Mouse (Mus musculus) erythroblast, adult 5-6 weeks (primary cell): ENCODE data around the gene Cyp3a57. TPM values are rescaled to one million over a fixed set of nuclear protein-coding genes. Genes with fewer than 3 reads are reported as not detected.
"Not testable (repeated sequence)": the region's sequence is repeated elsewhere in the genome, so short reads cannot be mapped to it uniquely, and the experiment has no call there.

ENCODE experiments used
- ATAC-seq: replicated peaks from 2 replicates; pipeline ENCODE4 v1.8.0; 2016; ENCODE audit warnings: moderate number of reproducible peaks, mild to moderate bottlenecking, moderate TSS enrichment, inconsistent platforms; ENCODE audit not compliant: poor library complexity, low FRiP score, severe bottlenecking
- total RNA-seq, 2 experiments: library from RNA; stranded (forward) in 1 of 2; stranded (reverse) in 1 of 2; fragments of 150-400 nt in 1 of 2; fragments of 200-764, 138-1000 nt in 1 of 2; gene quantifications; 2 replicates each; pipeline versions ENCODE4 v1.2.3 to v1.2.4; 2015 to 2017; ENCODE audit warnings: low replicate concordance in 2 of 2

Gene Cyp3a57
- total RNA-seq (2015; ENCODE audit: low replicate concordance) (not detected in 2 replicates), total RNA-seq (2017; ENCODE audit: low replicate concordance) (not detected in 2 replicates)

DNA sequence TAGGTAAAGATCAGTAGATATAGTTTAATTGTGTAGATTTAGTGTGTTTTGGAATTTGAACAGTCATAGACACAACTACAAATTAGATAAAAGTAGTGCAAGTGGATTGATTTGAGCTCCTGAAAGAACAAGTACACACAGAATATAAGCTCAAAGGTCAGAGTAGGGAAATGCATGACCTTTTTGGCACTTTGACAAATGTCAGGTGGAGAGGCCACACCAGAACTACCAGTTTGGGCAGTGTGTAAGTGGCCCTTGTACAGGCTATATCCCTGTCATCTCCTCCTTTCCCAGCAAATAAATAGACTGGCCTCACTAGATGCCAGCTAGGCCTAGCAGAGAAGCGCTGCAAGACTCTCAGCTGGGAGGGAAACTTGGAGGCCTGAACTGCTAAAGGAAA, at the start of gene Cyp3a57:
Cyp3a57 (plus strand) TSS at position 339 of the 400 bp plus-strand sequence.
- no peak for ATAC-seq

DNA sequence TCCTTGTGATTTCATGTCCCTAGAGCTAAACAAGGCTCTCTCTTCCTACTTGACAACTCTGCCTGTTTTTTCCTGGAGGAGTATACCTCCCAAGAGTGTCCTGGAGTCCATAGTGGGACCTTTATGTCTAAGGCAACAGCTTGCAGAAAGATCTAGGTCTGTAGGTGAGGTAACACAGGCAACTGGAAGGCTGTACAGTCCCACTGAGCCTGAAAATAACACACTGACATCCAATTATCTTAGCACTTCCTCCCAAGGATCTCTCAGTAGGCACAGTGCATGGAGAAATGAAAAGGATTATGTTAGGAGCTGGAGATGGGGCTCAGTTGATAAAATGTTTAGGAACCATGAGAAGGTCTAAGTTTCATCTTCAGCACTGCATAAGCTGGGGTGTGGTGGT, 44.6 kb upstream of the Cyp3a57 start:
- ATAC-seq: no peak

DNA sequence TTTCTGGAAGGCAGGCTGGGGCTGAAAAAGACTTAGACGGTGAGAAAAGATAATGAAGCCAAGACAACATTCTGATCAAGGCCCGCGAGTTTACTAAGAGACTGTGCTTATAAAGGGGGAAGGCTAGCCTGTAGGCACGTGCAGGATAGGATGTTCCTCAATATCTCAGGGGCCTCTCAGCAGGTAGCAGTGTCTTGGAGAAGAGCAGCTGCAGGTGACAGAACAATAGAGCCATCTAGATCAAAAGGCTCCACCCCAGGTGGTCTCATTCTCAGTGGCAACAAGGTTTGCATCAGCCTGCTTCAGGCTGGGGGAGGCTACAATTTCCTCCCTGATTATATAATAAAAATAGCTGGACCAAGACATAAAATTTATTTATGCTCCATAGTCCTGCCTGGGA, 43.3 kb upstream of the Cyp3a57 start:
- ATAC-seq: not testable (repeated sequence)

DNA sequence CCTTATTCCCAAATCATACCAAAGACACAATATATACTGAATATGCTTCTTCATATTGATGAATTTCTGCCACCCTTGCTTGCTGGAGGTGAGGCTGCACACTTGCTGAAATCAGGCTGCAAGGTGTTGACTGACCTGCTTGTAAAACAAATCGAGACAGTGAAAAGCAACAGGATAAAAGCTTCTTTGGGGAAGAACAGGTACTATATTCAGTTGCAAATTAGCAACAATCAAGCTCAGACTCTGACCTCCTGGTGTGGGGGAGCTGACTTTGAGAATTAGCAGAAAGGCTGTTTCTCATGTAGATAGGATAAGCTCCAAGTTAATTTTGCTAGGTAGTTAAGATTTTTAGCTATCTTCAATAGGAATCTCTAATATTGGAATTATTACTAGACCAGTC, 42.7 kb upstream of the Cyp3a57 start:
- ATAC-seq: no peak

DNA sequence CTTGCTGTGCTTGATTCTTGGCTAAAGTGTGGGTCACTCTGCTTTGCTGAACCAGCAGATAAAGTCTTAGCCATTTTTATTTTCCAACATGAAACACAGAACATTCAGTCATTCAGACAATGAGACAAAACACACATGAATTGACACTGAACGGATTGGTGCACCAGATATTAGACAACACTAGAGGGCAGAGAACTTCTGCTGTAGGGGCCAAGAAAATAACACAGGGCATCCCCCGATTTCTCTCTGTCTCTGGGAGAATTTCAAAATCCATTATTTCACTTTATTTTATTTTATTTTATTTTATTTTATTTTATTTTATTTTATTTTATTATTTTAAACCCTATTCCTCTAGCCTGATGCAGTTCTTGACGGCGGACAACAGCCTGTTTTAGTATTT, 38.1 kb upstream of the Cyp3a57 start:
- not testable (repeated sequence) for ATAC-seq

DNA sequence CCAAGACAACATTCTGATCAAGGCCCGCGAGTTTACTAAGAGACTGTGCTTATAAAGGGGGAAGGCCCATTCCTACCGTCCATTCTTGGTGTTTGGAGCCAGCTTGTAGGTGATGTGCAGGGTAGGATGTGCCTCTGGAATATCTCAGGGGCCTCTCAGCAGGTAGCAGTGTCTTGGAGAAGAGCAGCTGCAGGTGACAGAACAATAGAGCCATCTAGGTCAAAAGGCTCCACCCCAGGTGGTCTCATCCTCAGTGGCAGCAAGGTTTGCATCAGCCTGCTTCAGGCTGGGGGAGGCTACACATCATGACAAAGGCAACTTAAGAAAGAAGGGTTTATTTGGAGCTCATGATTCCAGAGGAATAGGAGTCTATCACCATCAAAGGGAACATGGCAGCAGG, 37.3 kb upstream of the Cyp3a57 start:
- not testable (repeated sequence) for ATAC-seq

DNA sequence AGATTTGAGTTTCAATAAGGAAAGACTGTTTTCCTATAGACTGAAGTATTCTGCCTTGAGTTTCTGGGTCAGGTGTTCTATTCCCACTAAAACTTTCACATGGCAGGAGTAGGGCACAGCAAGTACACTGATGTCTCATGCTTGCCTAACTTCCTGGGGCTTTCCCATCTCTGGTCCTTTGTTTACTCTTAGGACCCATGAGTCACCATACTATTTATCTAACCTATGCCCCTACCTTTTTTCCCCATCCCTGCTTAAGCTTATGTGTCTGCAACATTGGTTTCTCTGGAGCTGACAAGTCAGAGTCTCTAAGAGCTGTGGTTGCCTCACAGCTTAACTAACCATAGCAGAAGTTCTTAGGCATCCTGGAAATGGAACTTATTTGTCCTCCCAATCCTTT, 31.2 kb upstream of the Cyp3a57 start:
- ATAC-seq: no peak

DNA sequence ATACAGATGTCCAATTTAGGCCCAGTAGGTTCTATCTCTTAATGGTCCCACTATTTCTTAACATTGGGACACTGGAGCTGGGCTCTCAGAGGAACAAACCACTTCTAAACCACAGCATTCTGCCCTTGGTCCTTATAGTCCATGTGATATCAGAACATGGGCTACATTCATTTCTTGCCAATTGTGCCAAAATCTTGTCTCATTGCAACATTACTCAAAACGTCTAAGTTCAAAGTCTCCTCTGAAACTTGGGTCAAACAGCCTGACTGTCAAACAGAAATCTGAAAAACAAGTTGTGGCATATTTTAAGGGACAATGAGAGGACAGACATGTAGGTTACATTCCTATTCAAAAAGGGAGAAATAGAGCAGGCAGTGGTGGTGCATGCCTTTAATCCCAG, 27.9 kb upstream of the Cyp3a57 start:
- ATAC-seq: no peak

DNA sequence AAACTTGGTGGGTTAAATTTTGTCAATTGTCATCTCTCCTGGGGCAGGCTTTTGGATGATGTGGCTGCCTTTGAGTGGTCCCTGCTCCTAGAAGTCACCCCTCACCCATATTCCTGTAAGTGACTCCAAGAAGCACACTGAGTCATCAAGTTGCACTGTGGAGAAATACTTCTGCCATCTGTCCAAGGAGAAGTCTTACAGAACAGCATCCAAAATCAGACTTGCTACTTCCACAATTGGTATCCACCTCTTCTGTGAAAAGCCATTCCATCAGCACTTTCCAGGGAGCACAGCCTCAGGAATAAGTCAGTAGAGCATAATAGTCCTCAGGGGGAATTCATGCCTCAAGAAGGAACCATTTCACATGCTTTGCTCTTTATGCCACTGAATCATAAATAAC, 6.3 kb upstream of the Cyp3a57 start:
- ATAC-seq: not testable (repeated sequence)

DNA sequence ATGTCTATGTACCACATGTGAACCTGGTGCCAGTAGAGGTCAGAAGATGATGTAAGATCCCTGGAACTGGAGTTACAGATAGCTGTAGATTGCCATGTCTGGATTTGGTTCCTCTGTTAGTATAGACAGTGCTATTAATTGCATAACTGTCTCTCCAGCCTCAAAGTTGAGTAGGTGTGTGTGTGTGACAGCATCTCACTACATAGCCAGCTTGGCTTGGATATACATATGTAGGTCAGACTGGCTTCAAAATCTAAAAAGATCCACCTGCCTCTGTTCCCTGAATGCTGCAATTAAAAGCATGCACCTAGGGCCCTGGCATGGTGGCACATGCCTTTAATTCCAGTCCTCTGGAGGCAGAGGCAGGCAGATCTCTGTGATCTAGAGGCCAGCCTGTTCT, 4.6 kb downstream of the Cyp3a57 start:
- ATAC-seq: no peak

DNA sequence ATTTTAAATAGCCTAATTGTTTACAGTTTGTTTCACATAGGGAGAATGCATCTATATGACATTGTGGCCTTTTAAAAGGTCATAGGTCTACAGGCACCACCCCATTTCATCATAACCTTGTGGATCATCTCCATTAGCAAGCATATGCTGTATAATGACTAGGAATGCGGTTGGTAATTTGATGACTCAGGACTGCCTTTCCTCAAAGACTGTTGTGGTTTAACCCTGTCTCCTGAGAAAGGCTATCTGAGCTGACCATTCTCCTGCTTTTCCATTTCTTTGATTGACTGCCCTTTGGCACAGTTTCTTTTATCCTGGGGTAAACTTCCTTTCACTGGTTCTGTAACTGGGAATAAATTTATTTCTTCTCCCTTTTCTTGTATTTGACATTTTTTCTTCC, 8.0 kb downstream of the Cyp3a57 start:
- ATAC-seq: no peak

DNA sequence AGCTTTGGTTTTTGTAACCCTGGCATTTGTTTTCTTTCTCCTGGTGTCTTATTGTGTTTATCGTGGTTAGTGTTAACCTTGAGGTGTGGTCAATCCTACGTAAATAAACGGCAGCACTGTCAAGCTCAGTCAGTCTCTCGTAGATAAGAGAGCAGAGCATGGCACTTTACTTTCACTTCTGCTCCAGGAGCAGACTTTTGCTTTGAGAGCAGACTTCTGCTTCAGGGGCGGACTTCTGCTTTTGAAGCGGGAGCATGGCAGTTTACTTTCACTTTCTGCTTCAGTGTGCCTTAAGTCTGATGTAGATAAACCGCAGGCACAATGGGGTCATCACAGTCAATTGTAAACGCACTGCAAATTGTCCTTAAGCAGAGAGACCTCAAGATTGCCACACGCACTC, 70.3 kb downstream of the Cyp3a57 start:
- ATAC-seq: not testable (repeated sequence)

DNA sequence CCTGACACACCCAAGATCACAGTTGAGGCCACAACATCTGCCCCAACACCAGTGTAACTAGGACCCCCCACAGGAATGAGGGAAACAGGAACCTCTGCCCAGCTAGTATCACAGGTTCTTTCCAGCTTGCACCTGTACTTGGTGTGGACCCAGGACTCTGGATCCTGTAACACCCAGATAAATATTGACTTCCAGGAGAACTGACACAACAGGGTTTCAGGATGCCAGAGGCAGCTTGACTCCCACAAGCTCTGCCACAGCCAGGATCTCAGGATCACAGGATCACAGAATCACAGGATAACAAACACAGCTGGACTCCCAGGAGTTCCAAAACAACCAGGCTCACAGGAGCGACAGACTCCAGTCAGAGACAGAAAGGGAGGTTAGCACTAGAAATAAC, 77.2 kb downstream of the Cyp3a57 start:
- no peak for ATAC-seq

DNA sequence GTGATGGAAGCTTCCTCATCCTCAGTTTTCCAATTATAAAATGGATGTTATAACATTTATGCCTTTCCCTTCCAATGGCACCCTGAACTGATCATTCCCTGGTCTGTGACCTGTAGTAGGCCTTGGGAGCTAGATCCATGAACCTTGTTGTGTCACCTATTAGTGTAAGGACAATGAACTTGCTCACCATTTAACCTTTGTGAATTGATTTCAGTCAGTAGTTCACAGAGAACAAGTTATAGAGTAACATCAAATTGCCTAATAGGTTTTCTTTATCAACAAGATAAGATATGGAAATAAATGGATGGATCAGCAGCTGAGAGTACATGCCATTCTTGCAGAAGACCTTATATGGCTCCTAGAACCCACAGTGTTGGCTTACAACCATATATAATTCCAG, 85.9 kb downstream of the Cyp3a57 start:
- ATAC-seq: no peak

DNA sequence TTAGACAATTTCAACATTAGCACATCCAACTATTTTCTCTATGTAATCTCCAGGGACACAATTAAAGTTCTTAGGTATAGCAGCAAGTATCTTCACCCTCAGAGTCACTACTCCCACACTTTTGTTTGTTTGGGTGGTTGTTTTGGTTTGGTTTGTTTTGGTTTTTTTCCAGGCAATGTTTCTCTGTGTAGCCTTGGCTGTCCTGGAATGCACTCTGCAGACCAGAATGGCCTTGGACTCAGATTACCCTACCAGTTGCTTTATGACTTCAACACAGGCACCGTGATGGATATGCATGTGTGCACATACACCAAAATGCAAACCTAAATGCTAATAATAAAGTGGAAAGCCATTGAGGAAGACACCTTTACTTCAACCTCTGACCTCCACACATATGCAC, 88.6 kb downstream of the Cyp3a57 start:
- no peak for ATAC-seq

Other genes starting within 250 kb of the Cyp3a57 start
- gene Arpc1b, start 231.1 kb upstream of the Cyp3a57 start, total RNA-seq (2015; ENCODE audit: low replicate concordance): 60.5 and 70.8 TPM in 2 replicates
- 46.7 and 74.1 TPM in 2 replicates for gene Arpc1b, start 231.1 kb upstream of the Cyp3a57 start, total RNA-seq (2017; ENCODE audit: low replicate concordance)
- gene Pdap1, start 205.0 kb upstream of the Cyp3a57 start, total RNA-seq (2015; ENCODE audit: low replicate concordance): 12.3 and 14.2 TPM in 2 replicates
- 23.2 and 50.9 TPM in 2 replicates for gene Pdap1, start 205.0 kb upstream of the Cyp3a57 start, total RNA-seq (2017; ENCODE audit: low replicate concordance)
- gene Bud31, start 204.9 kb upstream of the Cyp3a57 start, total RNA-seq (2015; ENCODE audit: low replicate concordance): 113 and 149 TPM in 2 replicates
- 170 and 223 TPM in 2 replicates for gene Bud31, start 204.9 kb upstream of the Cyp3a57 start, total RNA-seq (2017; ENCODE audit: low replicate concordance)
- 2.7 and 4.8 TPM in 2 replicates for gene Ptcd1, start 178.2 kb upstream of the Cyp3a57 start, total RNA-seq (2015; ENCODE audit: low replicate concordance)
- gene Ptcd1, start 178.2 kb upstream of the Cyp3a57 start, total RNA-seq (2017; ENCODE audit: low replicate concordance): 6.8 and 10.1 TPM in 2 replicates
- 8.1 and 11.1 TPM in 2 replicates for gene Cpsf4, start 178.1 kb upstream of the Cyp3a57 start, total RNA-seq (2015; ENCODE audit: low replicate concordance)
- 15.1 and 17.0 TPM in 2 replicates for gene Cpsf4, start 178.1 kb upstream of the Cyp3a57 start, total RNA-seq (2017; ENCODE audit: low replicate concordance)
- gene Atp5j2, start 153.2 kb upstream of the Cyp3a57 start, total RNA-seq (2015; ENCODE audit: low replicate concordance): 78.0 and 168 TPM in 2 replicates
- gene Atp5j2, start 153.2 kb upstream of the Cyp3a57 start, total RNA-seq (2017; ENCODE audit: low replicate concordance): 43.4 and 55.3 TPM in 2 replicates
- 10.6 and 12.3 TPM in 2 replicates for gene Zkscan14, start 143.4 kb upstream of the Cyp3a57 start, total RNA-seq (2015; ENCODE audit: low replicate concordance)
- gene Zkscan14, start 143.4 kb upstream of the Cyp3a57 start, total RNA-seq (2017; ENCODE audit: low replicate concordance): 38.9 and 39.4 TPM in 2 replicates
- gene Zkscan5, start 140.7 kb upstream of the Cyp3a57 start, total RNA-seq (2015; ENCODE audit: low replicate concordance): 4.4 TPM in 1 of 2 replicates, not detected in the other
- 3.9 and 8.9 TPM in 2 replicates for gene Zkscan5, start 140.7 kb upstream of the Cyp3a57 start, total RNA-seq (2017; ENCODE audit: low replicate concordance)
- gene Zfp655, start 113.6 kb upstream of the Cyp3a57 start, total RNA-seq (2015; ENCODE audit: low replicate concordance): 24.8 and 33.9 TPM in 2 replicates
- 36.8 and 44.6 TPM in 2 replicates for gene Zfp655, start 113.6 kb upstream of the Cyp3a57 start, total RNA-seq (2017; ENCODE audit: low replicate concordance)
- gene Zscan25, start 64.8 kb upstream of the Cyp3a57 start, total RNA-seq (2015; ENCODE audit: low replicate concordance): 0.63 and 1.7 TPM in 2 replicates
- gene Zscan25, start 64.8 kb upstream of the Cyp3a57 start, total RNA-seq (2017; ENCODE audit: low replicate concordance): 2.4 TPM in 1 of 2 replicates, not detected in the other
- gene Cyp3a16, start 124.4 kb downstream of the Cyp3a57 start, total RNA-seq (2015; ENCODE audit: low replicate concordance): not detected in 2 replicates
- gene Cyp3a16, start 124.4 kb downstream of the Cyp3a57 start, total RNA-seq (2017; ENCODE audit: low replicate concordance): not detected in 2 replicates
- gene Cyp3a41b, start 239.5 kb downstream of the Cyp3a57 start, total RNA-seq (2015; ENCODE audit: low replicate concordance): not detected in 2 replicates
- gene Cyp3a41b, start 239.5 kb downstream of the Cyp3a57 start, total RNA-seq (2017; ENCODE audit: low replicate concordance): not detected in 2 replicates